Mouse (Mus musculus) hindbrain, embryonic 13.5 days (tissue): ENCODE results near the gene Mtcp1. TPM values are rescaled to one million over a fixed set of nuclear protein-coding genes. Genes with fewer than 3 reads are reported as not detected.

Experiments used
- polyA plus RNA-seq: library from polyadenylated mRNA; unstranded; fragments of >200 nt; fragmentation: Nextera tagmentation; extraction: Ambion mirVana; gene quantifications from 2 replicates; pipeline ENCODE4 v1.2.1, GENCODE M21; 2015

Mtcp1 gene
- polyA plus RNA-seq, 1 experiment from 2014 or later = 8.2 TPM

Other genes starting within 250 kb of the Mtcp1 start
- gene Fundc2, start 34.2 kb downstream of the Mtcp1 start, polyA plus RNA-seq = 38.5 and 40.3 TPM in 2 replicates
- 1.5 and 2.7 TPM in 2 replicates for gene F8, start 34.0 kb downstream of the Mtcp1 start, polyA plus RNA-seq
- 24.1 and 24.8 TPM in 2 replicates for gene Cmc4, start within 50 bp of the Mtcp1 start, polyA plus RNA-seq
- gene Brcc3, start within 50 bp of the Mtcp1 start, polyA plus RNA-seq = 53.6 and 57.8 TPM in 2 replicates
- 341 and 352 TPM in 2 replicates for gene Vbp1, start 97.7 kb upstream of the Mtcp1 start, polyA plus RNA-seq
- gene Rab39b, start 161.6 kb upstream of the Mtcp1 start, polyA plus RNA-seq = 23.9 and 25.0 TPM in 2 replicates